Mouse (Mus musculus) neural tube, embryonic 13.5 days (tissue): ENCODE results near the gene Rnf43. TPM values are rescaled to one million over a fixed set of nuclear protein-coding genes. Genes with fewer than 3 reads are reported as not detected.
A peak's percentile ranks its signal among the peaks of the same experiment; 100 is the strongest.

ENCODE experiments used
- ATAC-seq: fragments of 200-750 bp; cut with Nextera tagmentation; 2 replicates; pipeline ENCODE4 v1.8.0; 2017; ENCODE audit warnings: low read depth, mild to moderate bottlenecking, moderate TSS enrichment, moderate library complexity
- H3K27ac ChIP-seq: fragments of 300-500 bp; sonication (generic); replicated peaks from 2 replicates; pipeline ENCODE4 v1.5.1; 2015; ENCODE audit warnings: moderate library complexity, mild to moderate bottlenecking, inconsistent platforms
- H3K27me3 ChIP-seq: fragments of 300-500 bp; sonication (generic); 2 replicates; pipeline ENCODE4 v1.6.1; 2015; ENCODE audit warnings: mild to moderate bottlenecking, inconsistent platforms
- H3K36me3 ChIP-seq: fragments of 300-500 bp; sonication (generic); 2 replicates; pipeline ENCODE4 v1.6.1; 2015; ENCODE audit warnings: mild to moderate bottlenecking, inconsistent platforms
- H3K4me1 ChIP-seq: fragments of 300-500 bp; sonication (generic); replicated peaks from 2 replicates; pipeline ENCODE4 v1.6.1; 2015; ENCODE audit warnings: inconsistent platforms
- H3K4me2 ChIP-seq: fragments of 300-500 bp; sonication (generic); 2 replicates; pipeline ENCODE4 v1.6.1; 2015; ENCODE audit warnings: inconsistent platforms, mild to moderate bottlenecking, moderate library complexity
- H3K4me3 ChIP-seq: fragments of 300-500 bp; sonication (generic); 2 replicates; pipeline ENCODE4 v1.5.1; 2015; ENCODE audit warnings: mild to moderate bottlenecking, inconsistent platforms
- H3K9ac ChIP-seq: fragments of 300-500 bp; sonication (generic); 2 replicates; pipeline ENCODE4 v1.6.1; 2015; ENCODE audit warnings: moderate library complexity, mild to moderate bottlenecking, inconsistent platforms
- H3K9me3 ChIP-seq: fragments of 300-500 bp; sonication (generic); 2 replicates; pipeline ENCODE4 v1.6.1; 2016; ENCODE audit warnings: inconsistent platforms
- WGBS: fragments of 180-500 bp; shearing (Covaris S2); methylation state at CpG from one replicate; pipeline ENCODE4 v1.1.7; 2015; 5-methylcytosine and 5-hydroxymethylcytosine counted together
- polyA plus RNA-seq: library from polyadenylated mRNA; unstranded; fragments of >200 nt; fragmentation: Nextera tagmentation; extraction: Ambion mirVana; gene quantifications from 2 replicates; pipeline ENCODE4 v1.2.1, GENCODE M21; 2015

The Rnf43 gene
- polyA plus RNA-seq, 1 experiment from 2014 or later: 0.68 TPM

GRCm38 (mm10) chr11:87720839-87721238, 58.3 kb downstream of the Rnf43 start:
- Histone ChIP-seq H3K9ac (no peak overlapping the region), H3K27me3 (no peaks in the 10 kb centered on the region; the same call in 1 of the 2 replicates), H3K4me2 (no peak overlapping the region), H3K4me1 (peaks cover 1% of the 10 kb centered on the region), H3K4me3 (no peak overlapping the region), H3K9me3 (no peaks in the 10 kb centered on the region), H3K36me3 (no peaks in the 10 kb centered on the region), H3K27ac (no peak overlapping the region)
- ATAC-seq: no peak
- 74% methylated on average over 9 of the region's 9 CpGs for WGBS

GRCm38 (mm10) chr11:87722168-87722567, 59.6 kb downstream of the Rnf43 start:
- no peak for ATAC-seq
- no peaks in the 10 kb centered on the region; the same call in 1 of the 2 replicates for H3K27me3 ChIP-seq
- H3K36me3 ChIP-seq: no peaks in the 10 kb centered on the region
- H3K4me3 ChIP-seq: no peak overlapping the region
- no peaks in the 10 kb centered on the region for H3K9me3 ChIP-seq
- no peak overlapping the region for H3K27ac ChIP-seq
- WGBS: 87% methylated on average over 3 of the region's 3 CpGs
- H3K9ac ChIP-seq: no peak overlapping the region
- H3K4me2 ChIP-seq: no peak overlapping the region
- peaks cover 6% of the 10 kb centered on the region for H3K4me1 ChIP-seq

- no peak overlapping the region for H3K4me2 ChIP-seq
- H3K27ac ChIP-seq: no peak overlapping the region
- H3K36me3 ChIP-seq: no peaks in the 10 kb centered on the region
- H3K27me3 ChIP-seq: no peaks in the 10 kb centered on the region; the same call in 1 of the 2 replicates
- ATAC-seq: no peak
- H3K4me3 ChIP-seq: no peak overlapping the region
- WGBS: 86% methylated on average over 4 of the region's 4 CpGs
- peaks cover 6% of the 10 kb centered on the region for H3K4me1 ChIP-seq
- no peak overlapping the region for H3K9ac ChIP-seq
- no peaks in the 10 kb centered on the region for H3K9me3 ChIP-seq
These were observed 60.4 kb downstream of the Rnf43 start for GRCm38 (mm10) chr11:87722891-87723290.

- H3K9me3 ChIP-seq: no peaks in the 10 kb centered on the region
- no peaks in the 10 kb centered on the region for H3K36me3 ChIP-seq
- H3K27ac ChIP-seq: peak overlapping the region; percentile 42; the same call in 1 of the 2 replicates
- peaks cover 6% of the 10 kb centered on the region for H3K4me1 ChIP-seq
- no peak overlapping the region for H3K9ac ChIP-seq
- no peak overlapping the region for H3K4me2 ChIP-seq
- no peak overlapping the region for H3K4me3 ChIP-seq
- no peak for ATAC-seq
- no peaks in the 10 kb centered on the region; the same call in 1 of the 2 replicates for H3K27me3 ChIP-seq
These were observed 63.0 kb downstream of the Rnf43 start for GRCm38 (mm10) chr11:87725515-87725914.

- Histone ChIP-seq H3K9ac (peak overlapping the region; percentile 34; the same call in 1 of the 2 replicates), H3K4me2 (no peak overlapping the region), H3K27ac (no peak overlapping the region), H3K4me3 (no peak overlapping the region), H3K9me3 (no peaks in the 10 kb centered on the region), H3K36me3 (no peaks in the 10 kb centered on the region), H3K27me3 (no peaks in the 10 kb centered on the region; the same call in 1 of the 2 replicates), H3K4me1 (peaks cover 6% of the 10 kb centered on the region)
- 30% methylated on average over 6 of the region's 6 CpGs for WGBS
- ATAC-seq: no peak
These were observed 63.5 kb downstream of the Rnf43 start for GRCm38 (mm10) chr11:87725964-87726562.

GRCm38 (mm10) chr11:87727021-87727420, 64.5 kb downstream of the Rnf43 start:
- Histone ChIP-seq H3K27me3 (no peaks in the 10 kb centered on the region), H3K4me1 (peaks cover 6% of the 10 kb centered on the region), H3K36me3 (no peaks in the 10 kb centered on the region), H3K4me2 (no peak overlapping the region), H3K9me3 (no peaks in the 10 kb centered on the region), H3K27ac (no peak overlapping the region), H3K9ac (no peak overlapping the region), H3K4me3 (no peak overlapping the region)
- no peak for ATAC-seq
- WGBS: 60% methylated on average over 11 of the region's 11 CpGs

GRCm38 (mm10) chr11:87727471-87727870, 64.9 kb downstream of the Rnf43 start:
- H3K36me3 ChIP-seq: no peaks in the 10 kb centered on the region
- H3K27me3 ChIP-seq: no peaks in the 10 kb centered on the region
- H3K4me2 ChIP-seq: no peak overlapping the region
- H3K9ac ChIP-seq: no peak overlapping the region
- H3K4me1 ChIP-seq: peaks cover 6% of the 10 kb centered on the region
- no peak for ATAC-seq
- no peaks in the 10 kb centered on the region for H3K9me3 ChIP-seq
- H3K27ac ChIP-seq: no peak overlapping the region
- 76% methylated on average over 4 of the region's 4 CpGs for WGBS
- no peak overlapping the region for H3K4me3 ChIP-seq

- Histone ChIP-seq H3K36me3 (no peaks in the 10 kb centered on the region), H3K9me3 (no peaks in the 10 kb centered on the region), H3K4me3 (no peak overlapping the region), H3K4me2 (no peak overlapping the region), H3K27ac (no peak overlapping the region), H3K9ac (no peak overlapping the region), H3K27me3 (no peaks in the 10 kb centered on the region), H3K4me1 (peaks cover 12% of the 10 kb centered on the region)
- WGBS: 73% methylated on average over 18 of the region's 18 CpGs
- no peak for ATAC-seq
These were observed 66.5 kb downstream of the Rnf43 start for GRCm38 (mm10) chr11:87728850-87729592.

GRCm38 (mm10) chr11:87729593-87730185, 67.2 kb downstream of the Rnf43 start:
- Histone ChIP-seq H3K36me3 (no peaks in the 10 kb centered on the region), H3K4me3 (no peak overlapping the region), H3K9ac (no peak overlapping the region), H3K9me3 (no peaks in the 10 kb centered on the region), H3K4me2 (no peak overlapping the region), H3K27me3 (no peaks in the 10 kb centered on the region), H3K4me1 (peaks cover 14% of the 10 kb centered on the region), H3K27ac (no peak overlapping the region)
- WGBS: 91% methylated on average over 13 of the region's 13 CpGs
- no peak for ATAC-seq

- no peak overlapping the region for H3K4me2 ChIP-seq
- no peaks in the 10 kb centered on the region for H3K36me3 ChIP-seq
- peaks cover 13% of the 10 kb centered on the region for H3K4me1 ChIP-seq
- no peaks in the 10 kb centered on the region for H3K9me3 ChIP-seq
- WGBS: 73% methylated on average over 10 of the region's 10 CpGs
- H3K27ac ChIP-seq: no peak overlapping the region
- H3K4me3 ChIP-seq: no peak overlapping the region
- H3K9ac ChIP-seq: no peak overlapping the region
- ATAC-seq: no peak
- H3K27me3 ChIP-seq: no peaks in the 10 kb centered on the region
These were observed 68.3 kb downstream of the Rnf43 start for GRCm38 (mm10) chr11:87730652-87731310.

GRCm38 (mm10) chr11:87734346-87734745, 71.8 kb downstream of the Rnf43 start:
- 51% methylated on average over 5 of the region's 5 CpGs for WGBS
- Histone ChIP-seq H3K4me3 (no peak overlapping the region), H3K9me3 (no peaks in the 10 kb centered on the region), H3K27me3 (no peaks in the 10 kb centered on the region), H3K27ac (no peak overlapping the region), H3K4me1 (peaks cover 24% of the 10 kb centered on the region), H3K4me2 (0 out of 2 replicates have a peak overlapping the region, but pooled peaks have one; percentile 23), H3K9ac (peak overlapping the region; percentile 14; the same call in 1 of the 2 replicates), H3K36me3 (peaks cover 3% of the 10 kb centered on the region)
- ATAC-seq: no peak

- Histone ChIP-seq H3K27ac (0 out of 2 replicates have a peak overlapping the region, but pooled peaks have one; percentile 84), H3K27me3 (no peaks in the 10 kb centered on the region), H3K4me1 (peaks cover 24% of the 10 kb centered on the region), H3K9me3 (no peaks in the 10 kb centered on the region), H3K36me3 (peaks cover 16% of the 10 kb centered on the region), H3K4me3 (no peak overlapping the region), H3K4me2 (peak overlapping the region; percentile 99; the same call in 1 of the 2 replicates), H3K9ac (no peak overlapping the region)
- 83% methylated on average over 6 of the region's 6 CpGs for WGBS
- ATAC-seq: no peak
These were observed 73.2 kb downstream of the Rnf43 start for GRCm38 (mm10) chr11:87735691-87736090.
